Mouse (Mus musculus): ENCODE results near the gene Anxa7.

The Anxa7 gene

DNA sequence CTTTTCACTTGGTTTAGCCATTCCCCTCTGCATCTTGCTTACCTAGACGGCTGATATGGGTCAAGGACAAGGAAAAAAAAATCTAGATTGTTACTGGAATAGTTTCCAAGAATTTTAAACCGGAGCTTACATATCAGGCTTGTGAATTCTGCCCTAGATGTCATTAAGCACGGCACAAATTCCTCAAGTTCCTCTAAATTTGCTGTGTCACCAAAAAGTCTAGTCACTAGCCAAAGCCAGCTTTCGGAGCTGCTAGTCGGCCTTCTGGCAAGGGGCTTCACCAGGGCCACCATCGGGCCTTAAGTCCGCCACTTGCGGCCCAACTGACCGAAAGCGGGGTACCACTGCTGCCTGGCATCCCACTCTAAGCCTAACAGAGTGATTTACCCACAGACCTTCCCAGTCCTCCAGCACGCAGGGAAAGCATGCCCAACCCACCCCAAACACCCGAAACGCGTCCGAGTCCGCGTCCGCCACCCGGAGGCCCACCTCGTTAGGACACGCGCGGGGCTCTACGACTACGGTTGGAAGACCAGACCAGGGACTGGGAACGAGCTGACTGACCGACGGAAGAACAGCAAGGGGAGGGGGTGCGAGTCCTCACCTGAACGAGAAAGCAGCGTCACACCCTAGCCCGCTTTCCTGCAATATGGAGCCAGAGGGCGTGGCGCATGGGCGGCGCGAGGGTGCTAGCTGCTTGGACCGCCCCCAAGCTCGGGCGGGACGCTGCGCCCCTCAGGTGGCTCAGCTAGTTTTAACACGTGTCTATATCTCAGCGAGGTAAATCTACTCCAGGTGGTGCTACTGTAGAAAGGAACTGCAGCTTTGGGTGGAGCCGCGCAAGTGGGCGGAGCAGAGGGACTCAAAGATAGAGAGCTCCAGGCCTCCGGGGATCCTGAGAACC lies at the start of gene Anxa7:
TSS of gene Anxa7 (minus strand) at position 843 of the 904 bp plus-strand sequence.
- no peak for TF ChIP-seq GATA4 (IDR thresholded peaks at IDR 0.05; ENCODE audit: insufficient replicate concordance, low read length)

DNA sequence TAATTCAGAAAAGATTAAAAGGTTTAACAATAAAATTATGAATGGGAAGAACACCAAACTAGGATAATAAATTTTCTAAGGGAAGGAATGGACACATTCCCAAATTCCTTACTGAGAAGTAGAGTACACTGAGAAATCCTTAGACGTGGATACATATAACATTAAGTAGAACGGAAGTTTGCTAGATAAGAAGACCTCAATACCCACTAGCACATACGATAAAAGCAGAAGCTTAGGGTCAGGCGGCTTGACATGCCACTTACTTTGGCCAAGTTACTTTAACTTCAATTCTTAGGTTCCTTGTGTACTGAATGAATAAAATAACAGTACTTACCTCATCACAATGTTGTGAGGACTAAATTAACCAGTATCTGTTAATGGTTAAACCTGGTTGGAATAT lies 49.7 kb upstream of the Anxa7 start:
- TF ChIP-seq GATA4 (IDR thresholded peaks at IDR 0.05; ENCODE audit: insufficient replicate concordance, low read length): no peak

DNA sequence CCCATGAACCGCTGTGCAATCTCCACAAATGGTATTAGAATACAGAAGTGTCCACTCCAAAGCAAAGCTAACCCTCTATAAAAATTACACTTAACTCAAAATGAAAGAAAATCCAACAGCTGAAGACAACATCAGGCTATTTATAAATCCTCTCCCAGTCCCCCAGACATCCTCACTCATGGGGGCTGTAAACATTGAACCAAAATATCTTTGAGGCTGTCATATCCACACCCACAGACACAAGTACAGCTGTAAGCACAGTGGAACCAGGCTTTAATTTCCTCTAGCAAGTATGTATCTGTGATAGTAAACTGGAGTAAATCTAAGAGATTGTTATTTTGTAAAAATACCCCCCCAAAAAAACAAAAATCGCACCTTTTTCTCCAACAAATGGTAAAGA lies 40.2 kb upstream of the Anxa7 start:
- no peak for TF ChIP-seq GATA4 (IDR thresholded peaks at IDR 0.05; ENCODE audit: insufficient replicate concordance, low read length)

- TF ChIP-seq GATA4 (IDR thresholded peaks at IDR 0.05; ENCODE audit: insufficient replicate concordance, low read length): no peak
Observed at GRCm38 (mm10) chr14:20508424-20508823, 28.5 kb upstream of the Anxa7 start.

- no peak for TF ChIP-seq GATA4 (IDR thresholded peaks at IDR 0.05; ENCODE audit: insufficient replicate concordance, low read length)
Observed at GRCm38 (mm10) chr14:20502966-20503365, 23.0 kb upstream of the Anxa7 start.

GRCm38 (mm10) chr14:20499982-20500381 lies 20.0 kb upstream of the Anxa7 start:
- no peak for TF ChIP-seq GATA4 (IDR thresholded peaks at IDR 0.05; ENCODE audit: insufficient replicate concordance, low read length)

- TF ChIP-seq GATA4 (IDR thresholded peaks at IDR 0.05; ENCODE audit: insufficient replicate concordance, low read length): no peak
Observed at GRCm38 (mm10) chr14:20496603-20497002, 16.7 kb upstream of the Anxa7 start, which contains the start of gene Mss51. TSS of gene Mss51 (minus strand) at chr14:20496901.

- TF ChIP-seq GATA4 (IDR thresholded peaks at IDR 0.05; ENCODE audit: insufficient replicate concordance, low read length): no peak
Observed at GRCm38 (mm10) chr14:20486031-20486430, 6.1 kb upstream of the Anxa7 start.

DNA sequence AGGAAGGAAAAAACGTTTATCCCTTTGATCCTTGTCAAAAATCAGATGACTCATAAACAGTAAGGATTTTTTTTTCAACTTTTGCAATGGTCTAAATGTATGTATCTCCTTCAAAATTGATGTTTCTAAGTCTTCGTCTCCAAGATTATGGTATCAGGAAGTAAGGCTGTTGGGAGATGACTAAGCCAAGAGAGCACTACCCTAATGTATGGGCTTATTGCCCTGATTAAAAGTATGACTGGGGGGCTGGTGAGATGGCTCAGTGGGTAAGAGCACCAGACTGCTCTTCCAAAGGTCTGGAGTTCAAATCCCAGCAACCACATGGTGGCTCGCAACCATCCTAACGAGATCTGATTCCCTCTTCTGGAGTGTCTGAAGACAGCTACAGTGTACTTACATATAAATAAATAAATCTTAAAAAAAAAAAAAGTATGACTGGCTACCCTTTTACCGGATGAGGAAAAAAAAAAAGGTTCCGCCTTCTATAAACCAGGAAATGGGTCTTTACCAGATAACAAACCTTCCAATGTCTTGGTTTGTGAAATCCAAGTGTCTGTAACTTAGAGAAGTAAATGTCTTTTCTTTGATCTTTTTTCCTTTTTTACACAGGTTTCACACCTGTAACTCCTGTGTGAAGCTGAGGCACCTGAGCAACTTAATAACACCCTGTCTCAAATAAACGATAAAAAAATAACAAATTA lies 2.3 kb upstream of the Anxa7 start:
- no peak for TF ChIP-seq GATA4 (IDR thresholded peaks at IDR 0.05; ENCODE audit: insufficient replicate concordance, low read length)

GRCm38 (mm10) chr14:20481211-20481610 lies 1.3 kb upstream of the Anxa7 start:
- no peak for TF ChIP-seq GATA4 (IDR thresholded peaks at IDR 0.05; ENCODE audit: insufficient replicate concordance, low read length)

DNA sequence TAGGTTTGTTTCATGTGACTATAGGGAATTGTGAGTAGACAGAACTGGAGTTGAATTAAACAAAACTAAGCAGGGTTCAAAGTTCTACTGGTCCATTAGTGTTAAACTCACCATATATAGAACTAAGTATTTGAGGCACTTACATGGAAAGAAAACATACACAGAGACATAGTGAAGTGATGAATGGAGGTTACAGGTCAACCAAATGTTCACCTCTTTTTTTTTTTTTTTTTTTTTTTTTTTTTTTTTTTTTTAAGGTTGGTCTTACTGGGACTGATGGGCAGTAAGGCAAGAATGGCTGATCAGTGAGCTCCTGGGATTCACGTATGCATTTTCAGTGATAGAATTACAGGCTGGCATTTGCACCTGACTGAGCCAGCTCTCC lies 254 bp upstream of the Anxa7 start:
- no peak for TF ChIP-seq GATA4 (IDR thresholded peaks at IDR 0.05; ENCODE audit: insufficient replicate concordance, low read length)

GRCm38 (mm10) chr14:20478801-20479200 lies 1.1 kb downstream of the Anxa7 start:
- TF ChIP-seq GATA4 (IDR thresholded peaks at IDR 0.05; ENCODE audit: insufficient replicate concordance, low read length): no peak

- TF ChIP-seq GATA4 (IDR thresholded peaks at IDR 0.05; ENCODE audit: insufficient replicate concordance, low read length): no peak
Observed at GRCm38 (mm10) chr14:20478385-20478784, 1.5 kb downstream of the Anxa7 start.

DNA sequence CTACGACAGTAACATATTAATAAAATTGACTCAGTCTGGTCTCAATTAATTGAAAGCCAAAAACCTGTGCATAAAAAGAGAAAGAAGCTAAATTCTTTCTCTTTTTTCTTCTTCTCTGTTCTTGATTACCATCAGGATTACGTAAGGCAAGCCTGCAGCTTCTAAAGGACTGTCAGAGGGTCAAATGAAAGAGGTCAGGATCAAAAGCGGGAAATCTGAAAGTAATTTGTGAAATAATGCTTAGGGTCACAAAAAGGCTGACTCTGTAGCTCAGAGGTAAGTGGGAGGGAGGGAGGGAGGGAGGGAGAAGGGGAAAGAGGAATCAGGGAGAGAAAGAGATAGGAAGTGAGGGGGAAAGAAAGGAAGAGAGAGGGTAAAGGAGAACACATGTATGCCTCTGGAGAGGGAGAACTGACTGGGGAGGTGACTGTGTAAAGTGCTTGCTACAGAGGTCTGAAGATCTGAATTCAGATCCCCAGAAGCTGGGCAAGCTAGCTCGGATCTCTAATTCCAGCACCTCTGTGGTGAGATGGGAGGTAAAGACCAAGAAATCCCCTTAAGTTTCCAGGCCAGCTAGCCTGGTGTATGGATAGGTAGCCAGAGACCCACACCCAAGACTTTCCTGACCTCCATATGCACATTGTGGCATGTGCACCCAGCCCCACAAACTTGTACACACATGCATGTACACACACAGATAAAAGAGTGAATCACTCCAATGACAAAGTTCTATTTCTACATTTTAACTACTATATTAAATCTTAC lies 2.5 kb downstream of the Anxa7 start:
- TF ChIP-seq GATA4 (IDR thresholded peaks at IDR 0.05; ENCODE audit: insufficient replicate concordance, low read length): no peak

DNA sequence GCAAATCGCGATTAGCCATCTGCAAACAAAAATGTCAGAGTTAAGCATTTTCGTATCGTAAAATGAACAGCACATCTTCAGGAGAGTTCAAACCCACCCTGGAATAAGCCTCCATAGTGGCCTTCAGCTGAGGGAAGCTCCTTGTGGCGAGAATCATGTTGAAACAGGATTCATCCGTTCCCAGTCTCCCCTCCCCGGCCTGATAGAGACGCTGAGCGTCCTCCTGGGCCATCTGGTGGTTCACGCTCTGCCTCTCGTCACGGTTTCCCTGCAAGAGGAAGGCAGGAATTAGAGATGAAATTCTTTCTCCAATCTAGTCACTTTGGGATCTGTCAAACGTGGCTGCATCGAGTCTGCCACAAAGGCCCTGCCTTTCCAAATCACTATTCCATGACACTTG lies 19.7 kb downstream of the Anxa7 start:
- no peak for TF ChIP-seq GATA4 (IDR thresholded peaks at IDR 0.05; ENCODE audit: insufficient replicate concordance, low read length)
